Mouse (Mus musculus): Measurements from ENCODE around the gene Parg.

Parg gene

DNA sequence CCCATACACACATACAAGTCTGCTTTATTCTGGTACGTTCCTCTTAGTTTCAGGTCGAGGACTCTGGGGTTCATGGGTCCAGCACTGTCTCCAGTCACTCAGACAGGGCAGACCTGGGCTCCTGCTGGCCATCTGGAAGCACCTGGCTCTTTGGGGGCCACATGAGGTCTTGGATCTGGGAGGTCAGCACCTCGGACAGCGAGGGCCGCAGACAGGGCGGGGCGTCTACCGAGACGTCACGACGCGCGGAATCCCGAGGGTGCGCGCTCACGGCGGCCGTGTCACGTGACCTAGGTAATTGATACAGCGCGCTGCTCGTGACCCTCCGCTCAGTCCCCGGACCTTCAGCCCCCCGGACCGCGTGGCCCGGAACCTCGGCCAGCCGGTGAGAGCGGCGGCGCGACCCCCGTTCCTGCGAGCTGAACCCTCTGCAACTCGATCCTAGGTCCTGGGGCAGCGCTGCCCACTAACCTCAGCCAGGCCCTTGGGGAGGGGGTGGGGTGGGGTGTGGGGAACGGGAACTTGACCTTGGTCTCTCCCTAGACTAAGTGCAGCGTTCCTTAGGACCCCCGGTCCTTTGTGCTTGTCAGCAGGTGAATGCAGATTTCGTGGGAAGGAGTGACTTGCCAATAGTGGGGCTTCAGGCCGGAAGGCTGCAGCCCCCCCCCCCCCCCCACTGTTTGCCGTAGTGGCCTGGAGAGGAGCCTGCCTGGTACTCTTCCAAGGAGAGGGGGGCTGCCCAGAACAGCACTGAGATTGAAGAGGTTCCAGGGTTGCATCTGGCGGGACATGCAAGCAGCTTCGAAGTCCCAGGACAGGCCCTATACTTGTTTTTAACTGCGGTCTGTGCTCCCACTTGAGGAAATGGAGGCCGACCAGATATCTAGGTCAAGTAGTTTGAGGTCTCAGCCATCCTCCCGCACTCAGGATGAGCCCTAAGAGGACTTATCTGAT is 120.3 kb downstream of the Parg start, which contains the start of gene Ogdhl:
Ogdhl (plus strand) TSS at position 288 of the 954 bp plus-strand sequence.
- peak; percentile 86 for DNase-seq

DNA sequence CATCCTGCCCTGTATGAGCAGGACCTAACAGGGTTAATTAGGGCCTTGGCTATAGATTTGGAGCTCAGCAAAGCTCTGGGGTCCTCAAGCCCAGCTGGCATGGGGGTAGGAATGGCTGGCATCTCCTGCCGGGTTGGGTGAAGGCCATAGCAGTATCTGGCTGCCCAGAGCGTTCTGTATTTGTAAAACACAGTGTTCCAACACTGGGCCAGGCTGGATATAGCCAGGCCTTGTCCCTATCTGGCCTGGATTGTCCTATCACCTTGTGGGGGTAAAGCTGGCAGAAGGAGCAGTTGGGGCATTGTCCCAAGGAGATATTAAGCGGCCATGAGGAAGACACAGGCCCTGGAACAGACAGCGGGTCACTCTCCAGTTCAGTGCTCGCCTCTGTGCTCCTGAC is 121.5 kb downstream of the Parg start:
- peak; percentile 31 for DNase-seq

DNA sequence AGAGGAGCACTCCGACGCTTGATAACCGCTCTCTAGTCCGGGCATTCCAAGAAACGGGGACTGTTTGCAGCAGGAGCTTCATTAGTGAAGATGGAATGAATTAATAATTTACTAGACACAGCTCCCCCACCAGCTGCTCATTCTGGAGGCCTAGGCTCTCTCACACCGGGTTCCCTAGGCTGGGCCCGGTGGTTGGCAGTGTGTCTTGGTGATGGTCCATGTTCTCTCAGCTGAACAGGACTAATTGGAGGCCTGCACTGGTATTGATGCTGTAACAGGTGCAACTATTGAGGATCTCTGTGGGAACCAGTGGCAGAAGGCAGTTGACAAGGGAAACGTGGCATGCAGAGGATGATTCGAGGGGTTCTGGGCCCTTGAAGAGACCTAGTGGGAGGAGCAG is 125.6 kb downstream of the Parg start:
- DNase-seq = no peak

DNA sequence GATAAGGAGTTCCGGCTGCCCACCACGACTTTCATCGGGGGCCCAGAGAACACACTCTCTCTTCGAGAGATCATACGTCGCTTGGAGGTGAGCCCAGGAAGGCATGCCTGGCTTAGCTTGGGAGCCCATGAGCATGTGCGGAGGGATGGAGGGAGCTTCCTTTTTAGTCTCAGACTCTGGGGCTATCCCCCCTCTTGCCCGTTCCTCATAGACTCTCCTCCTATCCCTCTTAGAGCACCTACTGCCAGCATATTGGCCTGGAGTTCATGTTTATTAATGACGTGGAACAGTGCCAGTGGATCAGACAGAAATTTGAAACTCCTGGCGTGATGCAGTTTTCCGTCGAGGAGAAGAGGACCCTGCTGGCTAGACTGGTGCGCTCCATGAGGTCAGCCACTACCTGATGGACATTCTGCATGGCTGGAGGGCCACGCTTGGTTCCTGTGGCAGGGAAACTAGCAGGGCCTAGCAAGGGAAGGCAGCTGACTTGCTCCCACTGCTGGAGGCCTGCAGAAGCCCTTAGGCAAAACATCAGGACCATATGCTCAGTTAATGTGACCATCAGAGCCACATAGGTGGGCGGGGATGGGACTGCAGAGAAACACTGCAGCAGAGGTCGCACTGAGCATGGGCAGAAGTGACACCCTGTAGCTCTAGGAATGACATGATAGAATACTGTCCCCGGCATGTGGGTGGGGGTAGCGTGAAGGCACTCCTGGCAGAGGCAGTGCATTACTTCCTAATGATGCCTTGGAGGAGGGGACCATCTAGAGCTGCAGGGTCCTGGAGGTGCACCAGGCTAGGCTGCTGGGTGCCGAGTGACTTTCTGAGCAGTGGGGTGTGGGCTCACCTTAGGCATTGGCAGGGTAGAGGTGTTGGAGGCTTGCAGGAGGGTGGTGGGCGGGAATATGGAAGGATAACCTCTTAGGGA is 131.0 kb downstream of the Parg start:
- DNase-seq = no peak

DNA sequence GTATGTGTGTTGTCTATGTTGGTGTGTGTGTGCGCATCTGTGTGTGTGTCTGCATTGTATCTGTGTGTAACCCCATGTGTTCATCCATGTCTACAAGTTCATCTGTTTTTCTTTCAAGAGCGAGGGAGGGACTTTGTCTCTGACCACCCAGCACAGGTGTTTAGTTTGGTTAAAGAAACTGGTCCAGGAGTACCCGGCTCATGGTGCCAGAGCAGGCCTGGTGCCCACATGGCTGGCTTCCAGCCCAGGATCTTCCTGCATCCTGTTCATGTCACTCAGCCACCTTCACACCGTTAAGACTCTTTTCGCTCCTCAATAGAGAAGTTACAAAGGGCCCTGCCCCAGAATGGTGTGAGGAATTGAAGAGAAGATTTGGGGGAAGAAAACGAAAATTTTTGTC is 134.3 kb downstream of the Parg start:
- DNase-seq = no peak

DNA sequence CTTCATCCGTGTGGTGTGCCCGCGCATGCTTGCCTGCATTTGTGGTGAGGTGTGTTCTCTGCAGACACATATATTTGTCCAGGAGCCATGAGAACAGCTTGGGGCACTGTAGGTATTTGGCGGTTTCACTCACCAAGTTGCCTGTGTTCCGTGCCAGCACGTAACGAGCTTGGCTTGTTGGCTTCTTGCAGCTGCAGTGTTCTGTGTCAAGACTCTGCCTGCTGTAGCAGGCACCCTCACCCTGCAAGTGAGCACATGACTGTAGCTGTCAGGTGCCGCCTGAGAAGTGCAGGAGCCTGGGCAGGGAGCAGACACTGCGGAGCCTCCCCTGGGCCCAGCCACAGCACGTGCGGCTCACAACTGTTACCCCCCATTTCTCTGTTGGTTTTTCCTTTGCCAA is 134.8 kb downstream of the Parg start:
- DNase-seq = no peak

DNA sequence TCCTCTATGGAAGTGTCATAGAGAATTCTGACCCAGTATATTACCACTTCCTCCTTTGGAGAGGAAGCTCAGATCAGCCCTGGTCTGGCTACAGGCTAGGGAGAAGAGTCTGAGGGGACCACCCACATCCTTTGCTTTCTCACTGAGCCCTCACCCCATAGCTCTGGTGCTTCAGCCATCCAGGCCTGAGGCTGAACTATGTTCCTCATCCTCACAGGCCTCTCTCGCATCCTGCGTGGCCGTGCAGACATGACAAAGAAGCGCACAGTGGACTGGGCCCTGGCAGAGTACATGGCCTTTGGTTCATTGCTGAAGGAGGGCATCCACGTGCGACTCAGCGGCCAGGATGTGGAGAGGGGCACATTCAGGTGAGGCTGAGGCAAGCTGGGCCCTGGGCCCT is 140.1 kb downstream of the Parg start:
- DNase-seq = no peak

DNA sequence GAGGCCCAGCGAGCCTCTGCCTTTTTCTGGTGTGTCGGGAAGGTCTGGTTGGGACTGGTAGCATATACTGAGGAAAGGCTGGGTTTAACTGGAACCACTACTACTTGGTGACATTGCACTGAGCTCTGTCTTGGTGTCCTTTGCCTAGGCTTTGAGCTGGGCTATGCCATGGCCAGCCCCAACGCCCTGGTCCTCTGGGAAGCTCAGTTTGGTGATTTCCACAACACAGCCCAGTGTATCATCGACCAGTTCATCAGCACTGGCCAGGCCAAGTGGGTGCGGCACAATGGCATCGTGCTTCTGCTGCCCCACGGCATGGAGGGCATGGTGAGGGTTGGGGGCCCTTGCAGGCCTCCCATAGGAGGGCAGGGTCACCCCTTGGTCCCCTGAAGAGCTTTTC is 142.4 kb downstream of the Parg start:
- no peak for DNase-seq

DNA sequence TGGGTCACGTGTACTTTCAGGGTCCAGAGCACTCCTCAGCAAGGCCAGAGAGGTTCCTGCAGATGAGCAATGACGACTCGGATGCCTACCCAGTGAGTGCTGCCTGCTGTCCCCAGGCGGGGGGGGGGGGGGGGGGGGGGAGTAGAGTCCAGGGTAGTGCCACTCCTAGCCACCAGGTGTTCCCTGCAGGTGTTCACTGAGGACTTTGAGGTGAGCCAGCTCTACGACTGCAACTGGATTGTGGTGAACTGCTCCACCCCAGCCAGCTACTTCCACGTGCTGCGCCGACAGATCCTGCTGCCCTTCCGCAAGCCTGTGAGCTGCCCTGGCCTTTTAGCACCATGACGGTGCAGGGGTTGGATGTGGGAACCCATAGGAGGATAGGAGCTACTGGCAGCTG is 142.9 kb downstream of the Parg start:
- no peak for DNase-seq

Data from right cerebral cortex, adult 18-20 months (tissue).